Mouse (Mus musculus): ENCODE measurements at regions not wholly inside any gene's neighbourhood (a gene's known extent, or its start where the extent isn't known, plus 50 kb on each side); places are given as distances from the start of the nearest gene placed in this dataset.

- no peak for DNase-seq (ENCODE audit: low spot score in 2 of 2)
Observed at GRCm38 (mm10) chr9:61263335-61263734, 108.8 kb upstream of the Tle3 start.

- no peak for DNase-seq (ENCODE audit: low spot score in 2 of 2)
Observed at GRCm38 (mm10) chr9:61265466-61265865, 106.7 kb upstream of the Tle3 start.

GRCm38 (mm10) chr9:61266992-61267391, 105.2 kb upstream of the Tle3 start:
- no peak for DNase-seq (ENCODE audit: low spot score in 2 of 2)

- DNase-seq (ENCODE audit: low spot score in 2 of 2): no peak
Observed at GRCm38 (mm10) chr9:61267541-61267940, 104.6 kb upstream of the Tle3 start.

GRCm38 (mm10) chr9:61268162-61268561, 104.0 kb upstream of the Tle3 start:
- no peak for DNase-seq (ENCODE audit: low spot score in 2 of 2)

GRCm38 (mm10) chr9:61268681-61269080, 103.5 kb upstream of the Tle3 start:
- no peak for DNase-seq (ENCODE audit: low spot score in 2 of 2)

GRCm38 (mm10) chr9:61269151-61269870, 102.9 kb upstream of the Tle3 start:
- no peak for DNase-seq (ENCODE audit: low spot score in 2 of 2)

- DNase-seq (ENCODE audit: low spot score in 2 of 2): no peak
Observed at GRCm38 (mm10) chr9:61271243-61271642, 100.9 kb upstream of the Tle3 start.

- DNase-seq (ENCODE audit: low spot score in 2 of 2): no peak
Observed at GRCm38 (mm10) chr9:61271769-61272352, 100.3 kb upstream of the Tle3 start.

- no peak for DNase-seq (ENCODE audit: low spot score in 2 of 2)
Observed at GRCm38 (mm10) chr9:61274020-61274419, 98.1 kb upstream of the Tle3 start.

- DNase-seq (ENCODE audit: low spot score in 2 of 2): peak; percentile 13 to 31
Observed at GRCm38 (mm10) chr9:61277369-61278215, 94.6 kb upstream of the Tle3 start.

- DNase-seq (ENCODE audit: low spot score in 2 of 2): peak; percentile 29 to 38
Observed at GRCm38 (mm10) chr9:61278216-61278758, 93.9 kb upstream of the Tle3 start.

- no peak for DNase-seq (ENCODE audit: low spot score in 2 of 2)
Observed at GRCm38 (mm10) chr9:61279044-61279543, 93.1 kb upstream of the Tle3 start.

- DNase-seq (ENCODE audit: low spot score in 2 of 2): no peak
Observed at GRCm38 (mm10) chr9:61280856-61281582, 91.1 kb upstream of the Tle3 start.

- DNase-seq (ENCODE audit: low spot score in 2 of 2): no peak
Observed at GRCm38 (mm10) chr9:61283311-61283710, 88.9 kb upstream of the Tle3 start.

GRCm38 (mm10) chr9:61284201-61285021, 87.8 kb upstream of the Tle3 start:
- DNase-seq (ENCODE audit: low spot score in 2 of 2): no peak

- no peak for DNase-seq (ENCODE audit: low spot score in 2 of 2)
Observed at GRCm38 (mm10) chr9:61286561-61286960, 85.6 kb upstream of the Tle3 start.

- no peak for DNase-seq (ENCODE audit: low spot score in 2 of 2)
Observed at GRCm38 (mm10) chr9:61289117-61289516, 83.0 kb upstream of the Tle3 start.

- DNase-seq (ENCODE audit: low spot score in 2 of 2): no peak
Observed at GRCm38 (mm10) chr9:61289713-61290112, 82.5 kb upstream of the Tle3 start.

GRCm38 (mm10) chr9:61291646-61292045, 80.5 kb upstream of the Tle3 start:
- DNase-seq (ENCODE audit: low spot score in 2 of 2): no peak

- no peak for DNase-seq (ENCODE audit: low spot score in 2 of 2)
Observed at GRCm38 (mm10) chr9:61292501-61292900, 79.7 kb upstream of the Tle3 start.

Data from frontal cortex, postnatal 25 days (tissue).